Mouse (Mus musculus): ENCODE measurements around the gene Sytl3.
"Not testable (repeated sequence)": the region's sequence is repeated elsewhere in the genome, so short reads cannot be mapped to it uniquely, and the experiment has no call there.

The Sytl3 gene

GRCm38 (mm10) chr17:6697224-6697775 is 38.4 kb downstream of the Sytl3 start:
- H3K27me3 ChIP-seq (ENCODE audit: control insufficient read depth, insufficient read depth, low read length, poor library complexity, severe bottlenecking); H3K36me3 ChIP-seq (ENCODE audit: control insufficient read depth, insufficient read depth, low read length, poor library complexity, severe bottlenecking): not testable (repeated sequence)
- DNase-seq (ENCODE audit: low read depth, low spot score), result peak; percentile 63

- H3K36me3 ChIP-seq (ENCODE audit: control insufficient read depth, insufficient read depth, low read length, poor library complexity, severe bottlenecking), result not testable (repeated sequence)
These were observed 40.6 kb downstream of the Sytl3 start for GRCm38 (mm10) chr17:6699502-6699901.

DNA sequence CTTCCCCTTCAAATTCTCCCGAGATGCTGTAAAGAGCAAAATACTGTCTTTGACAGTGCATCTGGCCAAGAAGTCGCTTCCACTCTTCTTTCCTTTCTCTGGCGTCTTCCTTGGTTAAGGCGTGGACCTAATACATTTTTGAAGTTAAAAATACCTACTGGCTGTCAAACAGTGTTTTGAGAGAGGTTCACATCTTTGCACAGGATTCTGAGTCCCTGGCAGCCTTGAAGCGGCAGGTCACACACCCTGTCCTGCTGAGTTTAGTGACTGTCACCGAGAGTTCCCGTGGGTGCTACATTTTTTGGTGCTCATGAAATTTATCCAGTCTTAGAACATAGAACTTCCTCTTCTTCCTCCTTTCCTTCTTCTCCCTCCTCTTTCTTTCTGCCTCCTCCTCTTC is 41.2 kb downstream of the Sytl3 start:
- H3K27me3 ChIP-seq (ENCODE audit: control insufficient read depth, insufficient read depth, low read length, poor library complexity, severe bottlenecking); DNase-seq (ENCODE audit: low read depth, low spot score); H3K36me3 ChIP-seq (ENCODE audit: control insufficient read depth, insufficient read depth, low read length, poor library complexity, severe bottlenecking): not testable (repeated sequence)

More at GRCm38 (mm10) chr17:6699502-6699901, 40.6 kb downstream of the Sytl3 start:
- not testable (repeated sequence) for H3K27me3 ChIP-seq (ENCODE audit: control insufficient read depth, insufficient read depth, low read length, poor library complexity, severe bottlenecking); DNase-seq (ENCODE audit: low read depth, low spot score)

DNA sequence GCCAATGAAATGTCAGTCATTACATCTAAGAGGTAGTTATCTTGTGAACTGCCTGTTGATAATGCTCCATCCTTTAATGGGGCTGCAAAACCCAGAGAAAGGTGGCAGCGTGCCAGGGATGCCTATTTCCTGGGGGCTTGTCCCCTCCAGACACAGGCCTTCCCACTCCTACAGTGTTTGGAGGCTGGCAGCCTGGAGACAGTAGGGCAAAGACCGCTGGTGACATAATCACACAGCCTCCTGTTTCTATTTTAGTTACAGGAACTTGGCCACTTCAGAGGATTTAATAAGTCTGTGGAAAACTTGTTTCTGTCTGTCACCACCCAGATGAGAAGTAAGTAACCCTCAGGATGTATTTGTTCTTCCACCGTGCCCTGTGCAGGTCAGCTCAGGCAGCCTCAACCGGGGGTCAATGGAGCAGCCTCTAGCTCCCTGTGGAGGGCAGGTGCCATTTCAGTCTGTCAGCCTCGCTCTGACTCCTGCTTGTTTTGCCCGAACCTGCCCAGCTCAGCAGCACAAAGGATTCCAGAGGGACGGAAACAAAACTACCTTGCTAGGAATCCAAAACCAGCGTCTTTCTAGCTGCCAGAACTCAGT is 43.8 kb downstream of the Sytl3 start:
- H3K27me3 ChIP-seq (ENCODE audit: control insufficient read depth, insufficient read depth, low read length, poor library complexity, severe bottlenecking); H3K36me3 ChIP-seq (ENCODE audit: control insufficient read depth, insufficient read depth, low read length, poor library complexity, severe bottlenecking); DNase-seq (ENCODE audit: low read depth, low spot score): not testable (repeated sequence)

DNA sequence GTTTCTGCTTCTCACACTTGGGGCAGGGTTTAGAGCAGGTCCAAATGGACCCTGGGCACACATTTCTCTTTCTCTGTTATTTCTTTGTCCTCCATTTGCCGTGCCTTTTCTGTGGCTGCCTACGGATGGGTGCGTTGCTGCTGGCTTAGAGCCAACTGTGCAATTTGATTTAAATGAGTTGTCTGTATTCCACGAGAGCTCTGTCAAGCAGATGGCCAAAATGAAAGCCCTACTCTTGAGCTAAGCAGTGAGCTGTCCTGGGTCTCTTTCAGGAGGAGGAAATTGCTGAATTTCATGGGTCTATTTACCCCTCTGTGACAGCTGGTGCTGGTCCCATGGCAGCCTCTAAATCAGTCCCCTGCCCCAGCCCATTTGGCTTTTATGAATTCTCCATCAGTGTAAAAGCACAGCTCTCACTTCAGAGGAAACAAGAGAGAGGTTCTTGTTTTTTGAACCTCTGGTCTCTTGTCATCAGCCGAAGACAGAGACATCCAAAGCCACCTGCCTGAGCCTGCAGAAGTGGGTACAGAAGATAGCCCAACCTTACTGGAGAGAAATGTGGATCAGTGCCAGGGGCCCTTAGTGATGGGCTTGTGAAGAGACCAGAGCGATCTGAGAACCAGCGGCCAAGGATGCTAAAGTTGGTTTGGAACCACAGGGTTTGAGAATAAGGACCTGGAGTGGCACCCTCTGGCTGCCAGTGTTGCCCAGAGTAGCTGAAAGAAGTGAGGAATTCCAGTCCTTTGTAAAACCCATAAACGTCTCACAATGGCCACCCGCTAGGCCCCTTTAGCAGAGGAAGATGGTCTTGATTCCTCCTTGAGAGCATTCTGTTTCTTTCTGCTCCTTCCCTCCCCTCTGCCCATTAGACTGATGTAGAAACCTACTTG is 44.7 kb downstream of the Sytl3 start:
- DNase-seq (ENCODE audit: low read depth, low spot score); H3K27me3 ChIP-seq (ENCODE audit: control insufficient read depth, insufficient read depth, low read length, poor library complexity, severe bottlenecking); H3K36me3 ChIP-seq (ENCODE audit: control insufficient read depth, insufficient read depth, low read length, poor library complexity, severe bottlenecking): not testable (repeated sequence)

DNA sequence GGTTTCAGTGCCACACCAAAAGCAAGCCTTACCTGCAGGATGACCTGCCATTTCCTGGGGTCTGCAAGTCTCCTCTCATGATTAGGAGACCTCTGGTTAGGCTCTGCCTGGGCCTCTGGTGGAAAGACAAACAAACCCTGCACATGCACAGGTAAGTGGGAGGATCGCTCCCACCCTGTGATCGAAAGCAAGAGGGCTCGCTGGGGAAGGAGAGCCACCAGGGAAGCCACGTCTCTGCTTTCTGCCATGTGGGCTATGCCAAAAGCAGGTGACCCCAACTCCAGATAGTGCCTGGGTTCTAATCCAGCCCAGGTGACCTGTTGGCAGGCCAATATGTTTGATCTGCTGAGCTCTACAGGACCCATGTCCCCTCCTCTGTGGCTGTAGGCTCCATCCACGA is 47.6 kb downstream of the Sytl3 start:
- not testable (repeated sequence) for H3K27me3 ChIP-seq (ENCODE audit: control insufficient read depth, insufficient read depth, low read length, poor library complexity, severe bottlenecking); DNase-seq (ENCODE audit: low read depth, low spot score); H3K36me3 ChIP-seq (ENCODE audit: control insufficient read depth, insufficient read depth, low read length, poor library complexity, severe bottlenecking)

DNA sequence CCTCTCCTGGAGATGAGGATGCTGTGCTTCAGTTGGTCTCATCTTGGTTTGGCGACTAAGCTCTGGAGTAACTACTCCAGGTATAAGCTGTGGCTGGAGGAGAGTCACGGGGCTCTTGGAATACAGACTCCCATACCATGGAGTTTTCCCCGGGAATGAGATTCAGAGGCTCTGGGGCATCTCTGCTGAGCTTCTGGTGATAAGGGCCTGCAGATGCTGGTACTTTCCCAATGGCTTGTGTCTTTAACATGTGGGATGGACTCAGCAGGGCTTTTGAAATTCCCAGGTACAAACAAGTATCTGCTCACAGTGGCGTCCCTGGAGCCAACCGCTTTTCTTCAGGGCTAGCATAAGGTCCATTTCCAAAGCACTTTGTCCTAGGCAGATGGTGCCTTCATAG is 48.5 kb downstream of the Sytl3 start:
- DNase-seq (ENCODE audit: low read depth, low spot score); H3K27me3 ChIP-seq (ENCODE audit: control insufficient read depth, insufficient read depth, low read length, poor library complexity, severe bottlenecking); H3K36me3 ChIP-seq (ENCODE audit: control insufficient read depth, insufficient read depth, low read length, poor library complexity, severe bottlenecking): not testable (repeated sequence)

DNA sequence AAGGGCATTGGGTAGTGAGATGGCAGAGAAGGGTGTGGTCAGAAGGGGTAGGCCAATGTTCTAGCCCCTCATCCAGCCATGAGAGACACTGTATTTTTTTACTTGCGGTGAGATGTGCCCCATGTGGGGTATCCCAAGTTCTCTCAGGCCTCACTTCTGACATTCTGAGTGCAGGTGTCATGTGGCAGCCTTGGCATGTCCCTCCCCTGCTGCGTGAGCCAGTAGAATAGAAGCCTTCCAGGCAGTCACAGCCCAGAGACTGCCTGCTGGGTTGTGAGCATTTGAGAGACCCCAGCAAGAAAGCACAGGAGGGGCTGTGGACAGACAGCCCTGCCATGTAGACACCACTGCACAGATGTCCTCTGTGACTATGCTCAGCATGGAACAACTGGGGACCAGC is 49.3 kb downstream of the Sytl3 start:
- H3K36me3 ChIP-seq (ENCODE audit: control insufficient read depth, insufficient read depth, low read length, poor library complexity, severe bottlenecking); DNase-seq (ENCODE audit: low read depth, low spot score); H3K27me3 ChIP-seq (ENCODE audit: control insufficient read depth, insufficient read depth, low read length, poor library complexity, severe bottlenecking): not testable (repeated sequence)

GRCm38 (mm10) chr17:6713483-6713882 is 54.6 kb downstream of the Sytl3 start:
- not testable (repeated sequence) for H3K36me3 ChIP-seq (ENCODE audit: control insufficient read depth, insufficient read depth, low read length, poor library complexity, severe bottlenecking); DNase-seq (ENCODE audit: low read depth, low spot score); H3K27me3 ChIP-seq (ENCODE audit: control insufficient read depth, insufficient read depth, low read length, poor library complexity, severe bottlenecking)

DNA sequence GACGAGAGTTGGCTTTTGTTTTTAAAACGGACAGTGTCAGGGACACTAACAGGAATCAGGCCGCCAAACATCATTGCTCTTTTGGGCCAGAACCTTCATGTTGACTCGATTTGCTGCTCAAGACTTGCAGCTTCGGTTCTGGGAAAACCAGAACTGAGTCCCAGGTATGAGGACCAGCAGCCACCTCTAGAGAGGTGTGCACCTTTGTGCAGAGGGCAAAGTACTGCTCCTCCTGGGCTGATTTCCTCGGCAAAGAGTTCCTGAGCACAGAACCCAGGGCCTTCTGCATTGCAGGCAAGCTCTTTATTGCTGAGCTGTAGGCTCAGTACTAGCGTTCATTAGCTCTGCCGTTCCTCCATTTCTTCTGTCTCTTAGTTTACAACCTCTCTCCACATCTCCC is 55.1 kb downstream of the Sytl3 start:
- H3K36me3 ChIP-seq (ENCODE audit: control insufficient read depth, insufficient read depth, low read length, poor library complexity, severe bottlenecking); H3K27me3 ChIP-seq (ENCODE audit: control insufficient read depth, insufficient read depth, low read length, poor library complexity, severe bottlenecking): not testable (repeated sequence)

GRCm38 (mm10) chr17:6727996-6728610 is 69.2 kb downstream of the Sytl3 start:
- no peak for DNase-seq (ENCODE audit: low read depth, low spot score)
- no peaks in the 10 kb centered on the region for H3K36me3 ChIP-seq (ENCODE audit: control insufficient read depth, insufficient read depth, low read length, poor library complexity, severe bottlenecking)

More for the DNA sequence above, 55.1 kb downstream of the Sytl3 start:
- not testable (repeated sequence) for DNase-seq (ENCODE audit: low read depth, low spot score)

DNA sequence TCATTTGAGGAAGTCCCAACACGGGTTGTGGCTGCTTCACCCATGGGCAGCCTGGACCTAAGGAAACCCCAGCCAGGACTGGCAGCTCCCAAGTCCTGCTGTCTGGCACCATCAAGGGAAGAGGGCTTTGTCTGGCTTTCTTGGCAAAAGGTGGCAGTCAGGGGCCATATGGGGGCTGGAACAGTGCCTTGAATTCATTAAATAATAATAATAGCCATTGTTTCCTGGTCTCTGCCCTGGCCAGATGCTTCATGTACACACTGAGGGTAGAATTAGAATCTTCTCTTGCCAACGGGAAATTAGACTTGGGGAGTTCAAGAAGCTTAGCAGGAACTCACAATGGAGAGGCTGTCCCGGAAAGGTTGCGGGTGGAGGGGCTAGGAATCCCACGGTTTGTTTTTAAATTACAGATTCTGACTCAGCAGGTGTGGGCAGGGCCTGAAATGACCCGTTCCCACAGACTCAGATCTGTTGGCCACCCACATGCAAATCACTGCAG is 70.4 kb downstream of the Sytl3 start:
- no peaks in the 10 kb centered on the region for H3K27me3 ChIP-seq (ENCODE audit: control insufficient read depth, insufficient read depth, low read length, poor library complexity, severe bottlenecking)
- no peaks in the 10 kb centered on the region for H3K36me3 ChIP-seq (ENCODE audit: control insufficient read depth, insufficient read depth, low read length, poor library complexity, severe bottlenecking)
- DNase-seq (ENCODE audit: low read depth, low spot score), result peak; percentile 8

More at GRCm38 (mm10) chr17:6727996-6728610, 69.2 kb downstream of the Sytl3 start:
- no peaks in the 10 kb centered on the region for H3K27me3 ChIP-seq (ENCODE audit: control insufficient read depth, insufficient read depth, low read length, poor library complexity, severe bottlenecking)

GRCm38 (mm10) chr17:6731132-6731531 is 72.2 kb downstream of the Sytl3 start:
- DNase-seq (ENCODE audit: low read depth, low spot score), result peak; percentile 1
- no peaks in the 10 kb centered on the region for H3K27me3 ChIP-seq (ENCODE audit: control insufficient read depth, insufficient read depth, low read length, poor library complexity, severe bottlenecking)
- H3K36me3 ChIP-seq (ENCODE audit: control insufficient read depth, insufficient read depth, low read length, poor library complexity, severe bottlenecking), result no peaks in the 10 kb centered on the region

DNA sequence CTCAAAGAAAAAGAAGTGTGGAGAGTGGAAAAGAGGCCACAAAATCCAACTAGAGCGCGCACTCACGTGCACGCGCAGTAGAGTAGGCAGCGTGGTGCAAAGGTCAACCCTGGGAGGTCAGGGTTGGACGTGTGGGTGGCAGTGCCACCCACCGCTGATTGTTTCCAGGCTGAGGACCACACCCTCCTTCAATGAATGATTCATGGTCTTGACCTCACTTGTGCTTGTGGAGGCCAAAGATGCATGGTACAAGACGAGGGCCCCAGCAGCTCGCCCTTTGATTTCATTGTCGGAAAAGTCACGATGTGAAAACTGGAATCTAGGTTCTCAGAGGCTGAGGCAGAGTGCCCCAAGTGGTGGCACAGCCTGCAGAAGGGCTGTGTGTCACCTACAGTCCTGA is 72.7 kb downstream of the Sytl3 start:
- no peaks in the 10 kb centered on the region for H3K36me3 ChIP-seq (ENCODE audit: control insufficient read depth, insufficient read depth, low read length, poor library complexity, severe bottlenecking)
- DNase-seq (ENCODE audit: low read depth, low spot score), result peak; percentile 8
- no peaks in the 10 kb centered on the region for H3K27me3 ChIP-seq (ENCODE audit: control insufficient read depth, insufficient read depth, low read length, poor library complexity, severe bottlenecking)

DNA sequence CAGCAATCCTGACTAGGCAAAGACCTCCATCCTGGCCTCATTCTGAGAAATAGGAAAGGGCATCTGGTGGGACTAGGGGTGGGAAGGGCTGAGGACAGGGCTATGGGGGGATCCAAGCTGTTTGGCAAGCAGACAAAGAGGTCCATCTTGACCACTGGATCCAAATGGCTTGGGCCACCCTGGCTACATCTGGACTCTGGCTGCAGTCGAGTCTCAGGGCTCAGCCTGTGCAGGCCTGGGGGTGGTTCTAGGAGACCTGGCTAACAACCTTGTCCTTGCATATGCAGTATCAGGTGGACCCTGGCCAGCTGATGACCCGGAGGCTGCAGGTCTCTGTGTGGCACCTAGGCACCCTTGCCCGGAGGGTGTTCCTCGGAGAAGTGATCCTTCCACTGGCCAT is 73.8 kb downstream of the Sytl3 start:
- Histone ChIP-seq H3K27me3 (ENCODE audit: control insufficient read depth, insufficient read depth, low read length, poor library complexity, severe bottlenecking) (no peaks in the 10 kb centered on the region), H3K36me3 (ENCODE audit: control insufficient read depth, insufficient read depth, low read length, poor library complexity, severe bottlenecking) (no peaks in the 10 kb centered on the region)
- peak; percentile 8 for DNase-seq (ENCODE audit: low read depth, low spot score)

Measured in splenic B cell, adult 2 months (primary cell).